Mouse (Mus musculus) thymus, adult 2 months (tissue): ENCODE data around the gene Tgfbr2. TPM values are rescaled to one million over a fixed set of nuclear protein-coding genes. Genes with fewer than 3 reads are reported as not detected.

ENCODE experiments used
- DNase-seq: peaks from one replicate; pipeline ENCODE4 v3.0.0; 2021
- H3K27ac ChIP-seq: fragments of 200-500 bp; 2 replicates; pipeline ENCODE4 v1.5.1; 2012; ENCODE audit warnings: low read length, control low read depth; ENCODE audit not compliant: control insufficient read depth, insufficient read depth
- H3K27me3 ChIP-seq: fragments of 200-500 bp; 2 replicates; pipeline ENCODE4 v1.6.1; 2012; ENCODE audit warnings: mild to moderate bottlenecking, low read length, moderate library complexity, mixed read lengths; ENCODE audit not compliant: control insufficient read depth, insufficient read depth
- H3K36me3 ChIP-seq: fragments of 200-500 bp; 2 replicates; pipeline ENCODE4 v1.6.1; 2012; ENCODE audit warnings: mild to moderate bottlenecking, low read length, moderate library complexity; ENCODE audit not compliant: control insufficient read depth, insufficient read depth
- H3K4me1 ChIP-seq: fragments of 200-500 bp; replicated peaks from 2 replicates; pipeline ENCODE4 v1.6.1; 2012; ENCODE audit warnings: low read length; ENCODE audit not compliant: control insufficient read depth, insufficient read depth
- H3K4me3 ChIP-seq: fragments of 200-500 bp; 2 replicates; pipeline ENCODE4 v1.5.1; 2012; ENCODE audit warnings: mild to moderate bottlenecking, low read length, control low read depth, moderate library complexity; ENCODE audit not compliant: control insufficient read depth, insufficient read depth
- CTCF ChIP-seq: fragments of 200-500 bp; IDR thresholded peaks from 2 replicates; pipeline ENCODE4 v1.5.1; 2012; ENCODE audit warnings: mild to moderate bottlenecking, control low read depth, low read length, moderate library complexity, borderline replicate concordance; ENCODE audit not compliant: control insufficient read depth, poor library complexity, insufficient read depth; ENCODE audit errors: extremely low read depth
- POLR2A ChIP-seq: fragments of 200-500 bp; IDR thresholded peaks from 2 replicates; pipeline ENCODE4 v1.6.1; 2012; ENCODE audit warnings: mild to moderate bottlenecking, low read length, control low read depth, moderate library complexity; ENCODE audit not compliant: control insufficient read depth, poor library complexity, insufficient read depth; ENCODE audit errors: extremely low read depth
- WGBS: fragments of 180-500 bp; shearing (Covaris S2); methylation state at CpG from one replicate; pipeline ENCODE4 v1.1.7; 2018; 5-methylcytosine and 5-hydroxymethylcytosine counted together
- polyA plus RNA-seq: library from polyadenylated mRNA; depleted of rRNA; stranded (reverse); fragments of >200 nt; gene quantifications from 2 replicates; pipeline ENCODE4 v1.2.3, GENCODE M21; 2012

The Tgfbr2 gene
- polyA plus RNA-seq, 1 experiment, result 57.2 TPM

GRCm38 (mm10) chr9:116128311-116128710 is 46.8 kb downstream of the Tgfbr2 start:
- peaks cover 40% of the 10 kb centered on the region for H3K36me3 ChIP-seq
- no peak for TF ChIP-seq POLR2A
- no peak overlapping the region for H3K27ac ChIP-seq
- 91% methylated on average over 2 of the region's 2 CpGs for WGBS
- H3K4me3 ChIP-seq, result no peak overlapping the region
- peaks cover 23% of the 10 kb centered on the region for H3K4me1 ChIP-seq
- no peak for DNase-seq
- H3K27me3 ChIP-seq, result no peaks in the 10 kb centered on the region

GRCm38 (mm10) chr9:116126494-116126893 is 48.7 kb downstream of the Tgfbr2 start:
- no peak for DNase-seq
- Histone ChIP-seq H3K4me1 (peaks cover 26% of the 10 kb centered on the region), H3K36me3 (peaks cover 42% of the 10 kb centered on the region), H3K27me3 (no peaks in the 10 kb centered on the region), H3K4me3 (no peak overlapping the region), H3K27ac (no peak overlapping the region)
- no peak for TF ChIP-seq CTCF
- no peak for TF ChIP-seq POLR2A
- 82% methylated on average over 4 of the region's 4 CpGs for WGBS

- Histone ChIP-seq H3K4me3 (no peak overlapping the region), H3K4me1 (peaks cover 26% of the 10 kb centered on the region), H3K36me3 (peaks cover 23% of the 10 kb centered on the region; the same call in 1 of the 2 replicates), H3K27ac (peak overlapping the region; percentile 53; the same call in 1 of the 2 replicates), H3K27me3 (no peaks in the 10 kb centered on the region)
- WGBS, result 5% methylated on average over 9 of the region's 9 CpGs
- no peak for TF ChIP-seq POLR2A
- no peak for TF ChIP-seq CTCF
- DNase-seq, result peak; percentile 50
Observed at GRCm38 (mm10) chr9:116122969-116123589, 52.1 kb downstream of the Tgfbr2 start.

GRCm38 (mm10) chr9:116122544-116122943 is 52.6 kb downstream of the Tgfbr2 start:
- Histone ChIP-seq H3K4me3 (no peak overlapping the region), H3K27ac (peak overlapping the region; percentile 53), H3K4me1 (peaks cover 26% of the 10 kb centered on the region), H3K36me3 (peaks cover 23% of the 10 kb centered on the region; the same call in 1 of the 2 replicates), H3K27me3 (no peaks in the 10 kb centered on the region)
- WGBS, result 75% methylated on average over 6 of the region's 6 CpGs
- DNase-seq, result peak; percentile 24
- no peak for TF ChIP-seq CTCF
- TF ChIP-seq POLR2A, result no peak

- no peak for DNase-seq
- Histone ChIP-seq H3K27me3 (no peaks in the 10 kb centered on the region), H3K4me1 (peaks cover 26% of the 10 kb centered on the region), H3K36me3 (peaks cover 18% of the 10 kb centered on the region; the same call in 1 of the 2 replicates), H3K4me3 (no peak overlapping the region), H3K27ac (no peak overlapping the region)
- TF ChIP-seq POLR2A (no peak), CTCF (no peak)
- 90% methylated on average over 7 of the region's 7 CpGs for WGBS
Observed at GRCm38 (mm10) chr9:116121472-116121871, 53.7 kb downstream of the Tgfbr2 start.

- 95% methylated on average over 7 of the region's 7 CpGs for WGBS
- Histone ChIP-seq H3K4me1 (peaks cover 24% of the 10 kb centered on the region), H3K36me3 (peaks cover 7% of the 10 kb centered on the region; the same call in 1 of the 2 replicates), H3K4me3 (no peak overlapping the region), H3K27ac (no peak overlapping the region), H3K27me3 (no peaks in the 10 kb centered on the region)
- DNase-seq, result no peak
- TF ChIP-seq POLR2A (no peak), CTCF (no peak)
Observed at GRCm38 (mm10) chr9:116119990-116120389, 55.2 kb downstream of the Tgfbr2 start.
